Comparison of ENCODE assay signal across 15 mouse cellular contexts in genomic region chr2:77166366-77166765, GRCm38 (mm10). TPM values are rescaled to one million over a fixed set of nuclear protein-coding genes. Genes with fewer than 3 reads are reported as not detected.
"Had no signal": no experiment of that assay in that cellular context is flagged by ENCODE, and none has a peak within 500 bp of the region (broad histone marks: within the 10 kb centered on the region; RNA-seq: fewer than 3 reads in every experiment).

No protein-coding gene starts in this region.

- H3K27ac ChIP-seq: kidney, postnatal 0 days; limb, embryonic 10.5 days; liver, embryonic 15.5 days; neural tube, embryonic 13.5 days; stomach, embryonic 15.5 days had no signal

- DNase-seq: kidney, postnatal 36 days; lung, adult 2 months; lung, postnatal 36 days; midbrain, embryonic 14.5 days; retina, postnatal 1 day; thymus, adult 2 months; thymus, postnatal 25 days had no signal

- H3K4me2 ChIP-seq: liver, embryonic 11.5 days; liver, embryonic 15.5 days; neural tube, embryonic 13.5 days; stomach, embryonic 15.5 days had no signal

- H3K4me3 ChIP-seq: limb, embryonic 10.5 days; liver, embryonic 15.5 days; neural tube, embryonic 13.5 days; stomach, embryonic 15.5 days had no signal

- H3K27me3 ChIP-seq: liver, embryonic 15.5 days; neural tube, embryonic 13.5 days; stomach, embryonic 15.5 days had no signal

- ATAC-seq: lung, postnatal 0 days had no signal

- H3K9ac ChIP-seq: liver, embryonic 15.5 days; neural tube, embryonic 13.5 days; stomach, embryonic 15.5 days had no signal

- H3K9me3 ChIP-seq: limb, embryonic 10.5 days; liver, embryonic 15.5 days; neural tube, embryonic 13.5 days; stomach, embryonic 15.5 days had no signal

- H3K36me3 ChIP-seq: limb, embryonic 10.5 days; liver, embryonic 15.5 days; neural tube, embryonic 13.5 days; stomach, embryonic 15.5 days had no signal

RNA-seq across cellular contexts. Expression of gene Ccdc141, which starts 4.1 kb away (rescaled TPM):
- total RNA-seq: monocyte, adult 5-6 weeks had no signal
